Mouse (Mus musculus): ENCODE data around the gene Cyp2d11.

DNA sequence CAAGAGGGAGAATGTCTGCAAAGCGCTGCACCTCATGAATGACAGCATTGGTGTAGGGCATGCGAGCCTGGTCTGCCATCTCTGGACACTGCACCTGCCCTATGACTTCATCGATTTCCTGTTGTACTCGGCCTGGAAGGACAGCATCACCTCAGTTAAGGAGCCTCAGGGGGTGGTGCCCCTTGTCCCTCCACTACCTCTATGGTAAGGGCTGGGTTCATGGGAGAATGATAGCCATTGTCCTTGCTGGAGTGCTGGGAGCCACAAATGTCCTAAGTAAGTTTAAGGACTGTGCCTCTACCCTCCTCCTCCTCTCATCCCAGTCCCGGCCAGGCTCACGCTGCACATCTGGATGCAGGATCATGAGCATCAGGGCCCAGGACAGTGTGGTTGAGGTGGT, 21.4 kb downstream of the Cyp2d11 start:
- no peak for TF ChIP-seq GATA1 (IDR thresholded peaks at IDR 0.05; ENCODE audit: low read length)
- no peak for TF ChIP-seq TAL1 (IDR thresholded peaks at IDR 0.05; ENCODE audit: low read length)
